Mouse (Mus musculus) adrenal gland, adult 8-10 months (tissue): Measurements from ENCODE around the gene Fam174b. TPM values are rescaled to one million over a fixed set of nuclear protein-coding genes. Genes with fewer than 3 reads are reported as not detected.

Experiments
- DNase-seq: peaks from one replicate; pipeline ENCODE4 v3.0.0; 2022
- total RNA-seq, 4 experiments: library from RNA; stranded (reverse); gene quantifications; 2 replicates each; pipeline ENCODE4 v1.2.4; 2022

The Fam174b gene
- 10 to 100 TPM; 13.3 to 15.8 (median 14.3) TPM for total RNA-seq

DNA sequence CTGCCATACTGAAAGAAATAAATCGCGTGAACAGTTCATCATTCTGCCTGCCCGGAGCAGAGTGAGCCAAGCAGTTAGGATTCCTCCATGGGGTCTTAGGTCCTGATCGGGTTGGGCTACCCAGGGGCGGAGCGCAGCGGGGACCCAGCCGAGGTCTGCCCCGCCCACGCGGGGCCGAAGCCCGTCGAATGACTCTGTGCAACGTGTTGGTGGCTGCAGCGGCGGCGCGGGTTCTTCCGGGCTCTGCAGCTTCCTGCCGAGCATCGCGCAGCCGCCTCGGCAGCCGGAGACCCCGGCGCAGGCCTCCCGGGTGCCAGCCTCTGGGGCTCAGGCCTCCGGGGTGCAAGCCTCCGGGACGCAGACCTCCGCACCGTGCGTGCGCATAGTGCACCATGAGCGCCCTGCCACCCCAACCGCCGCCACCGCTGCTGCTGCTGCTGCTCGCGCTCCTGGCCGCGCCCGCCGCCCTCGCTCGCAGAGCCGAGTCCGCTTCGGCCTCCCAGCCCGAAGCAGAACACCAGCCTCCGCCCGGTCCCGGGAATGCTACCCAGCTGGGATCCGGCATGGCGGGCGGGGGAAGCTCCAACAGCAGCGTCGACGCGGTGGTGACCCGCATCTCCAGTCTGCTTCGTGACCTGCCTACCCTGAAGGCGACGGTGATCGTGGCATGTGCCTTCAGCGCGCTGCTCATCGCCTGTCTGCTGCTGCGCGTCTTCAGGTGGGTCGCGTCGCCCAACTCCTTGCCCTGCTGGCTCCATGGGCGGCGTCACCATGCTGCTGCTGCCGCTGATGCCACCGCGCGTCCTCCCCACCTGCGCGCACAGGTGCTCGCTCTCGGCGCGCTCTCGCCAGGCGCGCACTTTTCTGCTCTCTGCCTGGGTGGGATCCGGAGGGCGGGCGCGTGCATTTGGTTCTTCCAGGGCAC lies at the start of gene Fam174b:
Gene Fam174b, plus strand, starts transcription at position 192 of the 925 bp plus-strand sequence.
- DNase-seq: peak; percentile 40

DNA sequence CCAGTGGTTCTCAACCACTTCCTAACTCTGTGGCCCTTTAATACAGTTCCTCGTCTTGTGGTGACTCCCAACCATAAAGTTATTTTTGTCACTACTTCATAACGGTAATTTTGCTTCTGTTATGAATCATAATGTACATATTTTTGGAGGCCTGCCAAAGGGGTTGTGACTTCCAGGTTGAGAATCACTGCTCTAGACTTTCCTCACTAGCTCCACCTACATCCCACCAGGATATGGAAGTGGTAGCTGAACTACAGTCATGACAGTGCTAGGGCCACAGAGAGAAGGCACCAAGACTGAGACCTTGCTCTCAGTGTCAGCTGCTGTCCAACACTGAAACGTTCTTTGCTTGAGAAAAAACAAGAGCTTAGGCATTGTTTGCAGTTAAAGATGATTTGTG lies 43.0 kb upstream of the Fam174b start:
- DNase-seq: no peak

DNA sequence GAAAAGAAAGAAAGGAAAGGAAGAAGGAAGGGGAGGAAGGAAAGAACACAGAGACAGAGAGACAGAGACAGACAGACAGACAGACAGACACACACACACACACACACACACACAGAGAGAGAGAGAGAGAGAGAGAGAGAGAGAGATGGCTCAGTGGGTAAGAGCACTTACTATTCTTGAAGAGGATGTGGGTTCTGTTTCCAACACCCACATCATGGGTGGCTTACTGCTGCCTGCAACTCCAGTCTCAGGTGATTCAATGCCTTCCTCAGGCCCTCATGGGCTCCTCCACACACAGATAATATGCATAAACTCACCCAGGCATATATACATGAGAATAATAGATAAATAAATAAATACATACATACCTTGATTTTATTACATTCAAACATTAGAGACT lies 35.8 kb upstream of the Fam174b start:
- no peak for DNase-seq

DNA sequence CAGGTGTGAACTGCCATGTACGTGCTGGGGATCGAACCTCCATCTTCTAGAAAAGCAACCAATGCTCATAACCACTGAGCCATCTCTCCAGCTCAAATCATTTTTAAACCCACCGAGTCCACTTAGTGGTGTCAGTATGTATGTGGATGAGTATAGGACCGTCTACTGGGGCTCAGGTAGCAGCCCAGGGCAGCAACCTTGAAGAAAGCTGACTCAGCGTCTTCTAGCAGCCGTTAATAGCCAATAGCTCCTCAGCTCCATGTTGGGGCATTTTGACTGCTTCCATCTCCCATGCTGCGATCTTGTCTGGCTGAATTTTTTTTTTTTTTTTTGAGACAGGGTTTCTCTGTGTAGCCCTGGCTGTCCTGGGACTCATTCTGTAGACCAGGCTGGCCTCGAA lies 26.6 kb upstream of the Fam174b start:
- no peak for DNase-seq

DNA sequence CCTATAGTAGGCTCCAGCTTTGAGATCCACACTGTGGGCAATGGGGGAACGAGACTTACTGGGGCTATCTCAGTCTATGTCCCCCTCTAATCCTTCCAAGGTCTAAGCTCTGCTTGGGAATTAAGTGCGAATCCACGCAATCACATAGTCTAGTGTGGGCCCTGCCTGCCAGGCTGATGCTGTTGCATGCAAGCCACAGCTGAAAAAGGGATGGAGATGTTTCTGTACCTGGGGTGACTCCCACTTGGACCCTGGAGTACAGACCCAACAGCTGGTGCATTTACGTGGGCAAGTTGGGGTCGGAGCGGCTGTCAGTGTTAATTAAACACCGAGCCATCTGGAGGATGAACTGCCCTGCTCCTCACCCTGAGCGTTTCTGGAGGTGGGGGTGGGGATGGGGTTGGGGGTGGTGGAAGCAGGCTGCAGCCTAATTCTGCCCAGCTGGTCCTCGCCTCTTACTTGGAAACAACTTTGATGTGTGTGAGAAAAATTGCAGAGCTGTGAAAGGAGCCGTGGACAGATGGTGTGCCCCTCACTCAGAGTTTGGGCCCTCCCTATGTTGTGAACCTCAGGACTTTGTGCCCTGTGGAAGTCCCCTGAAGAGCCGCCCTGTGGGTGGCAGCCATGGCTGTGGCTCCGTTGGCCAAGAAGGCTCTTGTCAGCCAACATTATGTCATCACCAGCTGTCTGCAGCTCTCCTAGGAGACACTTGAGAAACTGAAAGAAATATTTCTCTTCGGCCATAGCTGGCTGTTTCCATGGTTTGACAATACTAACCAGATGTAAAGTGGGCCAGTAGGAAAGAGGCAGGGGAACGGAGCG lies 24.0 kb upstream of the Fam174b start:
- no peak for DNase-seq

DNA sequence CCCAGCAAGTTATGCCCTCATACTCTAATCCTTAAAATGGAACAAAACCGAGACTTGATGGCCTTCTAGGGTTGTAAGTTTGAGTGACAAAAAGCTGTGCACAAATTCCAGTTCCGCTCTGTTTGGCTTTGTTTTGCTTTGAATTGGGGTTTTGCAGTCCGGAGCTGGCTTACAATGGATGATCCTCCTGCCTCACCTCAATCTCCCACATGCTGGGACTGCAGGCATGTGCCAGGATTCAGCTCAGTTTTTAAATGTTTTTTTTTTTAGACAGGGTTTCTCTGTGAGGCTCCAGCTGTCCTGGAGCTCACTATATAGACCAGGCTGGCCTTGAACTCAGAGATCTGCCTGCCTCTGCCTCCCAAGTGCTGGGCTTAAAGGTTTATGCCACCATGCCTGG lies 23.3 kb upstream of the Fam174b start:
- DNase-seq: no peak

DNA sequence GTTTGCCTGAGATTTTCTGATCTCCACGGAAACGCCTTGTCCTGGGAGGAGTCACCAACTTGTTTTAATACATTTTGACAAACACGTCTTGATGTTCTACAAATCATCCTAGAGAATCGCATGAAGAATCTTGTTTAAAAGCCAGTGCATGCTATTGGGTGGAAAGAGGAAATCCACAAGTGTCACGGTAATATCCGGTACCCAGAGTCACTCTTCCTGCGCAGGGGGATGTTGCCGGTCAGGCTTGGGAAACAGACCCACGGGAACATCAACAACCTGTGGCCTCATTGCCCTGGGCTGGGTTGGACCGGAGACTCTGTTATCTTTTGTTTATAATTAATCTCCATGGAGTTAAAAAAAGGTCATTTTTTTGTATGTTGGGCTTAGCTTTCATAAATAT lies 22.1 kb upstream of the Fam174b start:
- peak; percentile 31 for DNase-seq

DNA sequence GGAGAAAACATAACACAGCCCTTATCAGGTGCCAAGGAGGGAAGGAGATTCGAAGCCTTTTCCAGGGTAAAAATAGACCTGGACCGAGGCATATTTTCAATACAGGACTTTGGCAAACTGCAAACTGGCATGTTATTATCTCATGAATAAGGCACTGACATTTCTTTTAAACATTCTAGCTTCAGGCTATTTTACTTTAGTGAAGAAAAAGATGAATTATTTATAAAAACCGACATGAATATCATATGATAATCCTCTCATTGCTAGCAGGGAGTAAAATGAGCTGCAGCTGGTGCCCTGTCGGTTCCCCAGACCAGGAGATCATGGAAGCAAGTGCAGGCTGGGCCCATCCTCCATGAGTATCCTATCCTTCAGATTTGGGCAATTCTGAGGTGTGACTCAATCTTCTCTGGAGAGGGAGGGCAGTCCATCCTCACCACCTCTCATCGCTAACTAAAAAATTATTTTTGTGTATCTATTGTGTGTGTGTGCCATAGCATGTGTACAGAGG lies 21.6 kb upstream of the Fam174b start:
- no peak for DNase-seq

DNA sequence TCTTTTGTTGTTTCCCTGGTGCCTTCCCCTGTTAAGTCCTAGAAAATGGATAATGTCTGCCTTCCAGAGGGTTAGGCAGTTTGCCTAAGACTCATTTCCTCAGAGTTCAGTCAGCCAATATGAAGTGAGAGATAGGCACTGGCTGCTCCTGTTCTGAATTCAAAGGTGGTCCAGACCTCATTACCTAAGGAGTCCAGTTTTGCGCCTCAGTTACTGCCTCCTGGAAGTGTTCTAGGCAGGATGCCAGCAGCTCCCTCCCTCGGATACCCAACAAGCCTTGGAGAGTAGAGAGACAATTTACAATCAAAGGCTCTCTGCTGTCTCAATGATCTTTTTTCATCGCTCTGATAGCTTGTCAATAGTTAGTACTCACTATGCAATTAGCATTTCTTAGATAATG lies 19.1 kb upstream of the Fam174b start:
- no peak for DNase-seq

DNA sequence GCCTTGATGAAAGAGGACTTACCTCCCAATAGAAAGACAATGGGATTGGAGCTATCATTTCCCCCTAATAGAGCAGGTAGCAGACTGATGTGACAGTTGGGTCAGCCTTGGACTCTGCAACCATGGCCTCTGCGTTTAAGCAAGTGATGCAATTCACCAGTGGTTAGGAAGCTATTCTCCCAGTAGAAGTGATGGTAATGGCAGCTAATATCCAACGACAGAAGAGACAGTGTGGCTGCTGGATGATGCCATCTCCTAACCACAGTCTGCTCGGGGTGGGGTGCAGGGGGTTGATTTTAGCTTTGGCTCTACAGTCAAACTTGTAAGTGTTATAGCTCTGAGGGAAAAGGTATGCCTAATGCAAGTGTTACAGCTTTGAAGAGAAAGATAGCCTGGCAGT lies 18.3 kb upstream of the Fam174b start:
- DNase-seq: no peak

DNA sequence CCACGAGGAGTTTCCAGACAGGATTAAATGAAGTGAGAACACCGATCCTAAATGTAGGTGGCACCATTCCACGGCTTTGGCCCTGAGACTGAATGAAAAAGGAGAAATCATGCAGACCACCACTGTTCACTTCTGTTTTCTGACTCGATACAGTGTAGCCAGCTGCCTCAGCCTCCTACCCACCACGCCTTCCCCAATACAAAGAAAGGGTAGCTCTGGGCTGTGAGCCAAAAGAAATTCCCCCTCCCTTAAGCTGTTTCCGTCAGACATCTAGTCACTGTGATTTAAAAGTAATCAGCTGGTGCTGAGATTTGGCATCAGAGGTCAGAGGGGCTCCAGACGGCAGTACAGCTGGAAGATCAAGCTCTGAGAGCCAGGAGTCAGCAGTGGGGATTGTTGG lies 10.2 kb upstream of the Fam174b start:
- no peak for DNase-seq

DNA sequence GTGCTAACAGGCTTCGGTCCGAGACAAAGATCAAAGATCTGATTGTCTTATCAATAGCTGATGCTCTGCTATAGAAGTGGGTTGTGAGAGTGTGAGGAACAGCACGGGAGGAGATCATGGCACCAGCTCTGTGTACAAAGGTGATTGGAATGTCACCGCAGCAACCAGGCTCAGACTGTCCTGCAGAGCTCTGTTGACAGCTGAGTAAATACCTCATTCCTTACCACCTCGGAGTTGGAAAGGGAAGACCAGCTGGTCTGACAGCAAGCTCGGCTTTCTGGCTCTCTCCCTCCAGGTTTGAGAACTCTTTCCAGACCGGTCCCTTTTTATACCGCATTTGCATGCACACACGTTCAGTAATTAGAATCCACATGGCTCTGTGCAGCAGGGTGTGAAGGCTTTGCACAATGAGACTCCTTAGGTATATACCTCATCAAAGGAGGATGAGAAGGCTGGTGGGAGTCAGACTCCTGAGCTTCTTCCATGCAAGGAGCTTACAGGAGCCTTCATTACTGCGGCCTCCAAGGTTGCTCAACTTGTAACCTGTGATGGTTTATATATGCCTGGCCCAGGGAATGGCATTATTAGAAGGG lies 9.6 kb upstream of the Fam174b start:
- no peak for DNase-seq

DNA sequence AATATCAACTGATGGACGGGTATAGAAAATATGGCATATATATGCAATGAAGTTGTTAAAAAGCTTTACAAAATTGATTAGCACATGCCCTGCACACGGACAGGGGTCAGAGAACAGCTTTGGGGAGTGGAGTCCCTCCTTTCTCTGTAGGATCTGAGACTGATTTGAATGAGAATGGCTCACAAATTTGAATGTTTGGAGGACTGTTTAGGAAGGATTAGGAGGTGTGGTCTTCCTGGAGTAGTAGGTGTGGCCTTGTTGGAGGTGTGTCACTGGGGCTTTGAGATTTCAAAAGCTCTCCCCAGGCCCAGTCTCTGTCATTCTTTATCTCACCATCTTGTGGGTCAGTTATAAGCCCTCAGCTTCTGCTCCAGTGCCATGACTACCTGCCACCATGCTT lies 4.1 kb upstream of the Fam174b start:
- DNase-seq: no peak

DNA sequence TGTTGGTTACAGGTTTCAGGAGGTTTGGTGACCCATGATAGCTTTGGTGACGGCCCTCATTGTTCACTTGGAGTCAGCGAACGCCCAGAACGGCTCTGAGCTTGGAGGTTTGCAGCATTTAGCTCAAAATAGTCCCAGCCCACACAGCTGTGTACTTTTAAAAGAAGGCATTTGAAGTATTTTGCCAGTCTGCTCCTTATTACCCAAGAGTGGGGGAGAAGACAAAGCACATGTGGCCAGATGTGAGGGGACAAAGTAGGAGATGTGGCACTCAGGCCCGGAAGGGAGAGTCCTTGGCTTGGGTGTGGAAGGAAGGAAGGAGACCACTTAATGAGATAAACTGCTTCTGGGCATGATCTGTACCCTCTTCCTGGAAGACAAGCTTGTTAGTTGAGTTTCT lies 1.3 kb downstream of the Fam174b start:
- DNase-seq: no peak

DNA sequence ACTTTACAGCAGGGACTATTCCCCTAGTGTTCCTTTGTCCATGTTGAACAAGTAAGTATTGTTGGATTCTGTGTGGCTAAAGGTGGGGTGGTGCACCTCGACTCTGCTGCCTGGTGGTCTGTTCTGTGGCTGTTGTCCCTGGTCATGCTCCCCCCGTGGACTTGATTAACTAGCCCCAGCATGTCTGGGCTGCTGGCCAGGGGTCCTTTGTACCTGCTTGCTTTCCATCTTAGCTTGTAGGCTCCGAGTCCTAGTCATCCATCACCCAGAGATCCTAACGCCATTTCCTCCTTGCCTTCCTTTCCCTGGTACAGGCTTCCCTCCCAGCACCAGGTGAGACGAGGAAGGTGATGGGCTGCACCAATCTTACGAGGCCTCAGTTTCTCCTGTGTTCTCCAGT lies 1.7 kb downstream of the Fam174b start:
- no peak for DNase-seq

DNA sequence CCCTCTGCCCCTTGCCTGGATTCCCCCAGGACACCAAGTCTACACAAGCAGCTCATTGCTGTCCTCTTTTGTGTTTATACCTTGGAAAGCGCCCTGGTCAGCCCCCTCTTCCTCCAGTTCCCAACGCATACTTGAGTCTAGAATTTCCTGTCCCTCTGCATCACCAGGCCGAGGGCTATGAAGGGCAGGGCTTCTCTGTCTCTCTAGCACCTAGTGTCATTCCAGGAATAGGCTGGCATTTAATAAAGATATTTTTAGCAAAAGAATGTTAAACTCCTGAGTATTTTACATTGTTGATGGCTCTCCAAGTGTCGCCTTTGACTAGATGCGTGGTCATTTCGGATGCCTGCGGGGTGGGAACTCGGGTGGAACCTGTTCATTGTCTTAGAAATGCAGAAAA lies 3.0 kb downstream of the Fam174b start:
- no peak for DNase-seq

DNA sequence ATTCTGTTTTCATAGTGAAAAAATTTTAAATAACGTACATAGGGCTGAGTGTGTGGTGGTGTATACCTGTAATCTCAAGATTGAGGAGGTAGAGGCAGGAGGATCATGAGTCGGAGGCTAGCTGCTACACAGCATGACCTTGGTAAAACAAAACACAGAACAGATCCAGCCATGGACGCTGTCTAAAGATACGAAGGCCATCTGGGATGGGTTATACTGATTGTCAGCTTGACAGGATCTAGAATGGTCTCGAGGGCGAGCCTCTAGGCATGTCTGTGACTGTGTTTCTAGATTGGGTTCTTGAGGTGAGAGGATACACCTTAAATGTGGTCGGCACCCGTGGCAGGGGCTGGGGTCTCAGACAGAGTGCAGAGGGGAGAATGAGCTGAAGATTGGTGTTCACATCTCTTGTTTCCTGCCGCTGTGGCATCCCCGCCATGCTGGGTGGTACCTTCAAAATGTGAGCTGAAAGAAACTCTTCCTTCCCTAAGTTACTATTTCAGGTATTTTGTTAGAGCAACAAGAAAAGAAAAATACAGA lies 3.8 kb downstream of the Fam174b start:
- no peak for DNase-seq

DNA sequence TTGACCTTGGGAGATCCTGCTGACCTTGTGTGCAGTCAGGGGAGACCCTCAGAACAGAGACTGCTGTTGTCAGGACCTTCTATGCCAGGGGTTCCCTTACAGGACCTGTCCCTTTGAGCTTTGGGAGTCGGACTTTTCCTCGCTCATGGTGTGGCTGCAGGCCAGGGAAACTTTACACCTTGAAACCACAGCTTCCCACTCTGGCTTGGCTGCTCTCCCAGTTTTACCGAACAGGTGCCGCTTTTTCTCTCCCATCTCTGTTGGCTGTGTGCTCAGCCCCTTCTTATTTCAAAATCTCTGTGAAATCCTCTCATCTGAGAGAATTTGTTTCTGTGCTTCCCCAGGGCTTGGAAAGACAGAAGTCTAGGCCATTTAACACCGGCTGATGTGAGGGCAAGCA lies 5.8 kb downstream of the Fam174b start:
- no peak for DNase-seq

DNA sequence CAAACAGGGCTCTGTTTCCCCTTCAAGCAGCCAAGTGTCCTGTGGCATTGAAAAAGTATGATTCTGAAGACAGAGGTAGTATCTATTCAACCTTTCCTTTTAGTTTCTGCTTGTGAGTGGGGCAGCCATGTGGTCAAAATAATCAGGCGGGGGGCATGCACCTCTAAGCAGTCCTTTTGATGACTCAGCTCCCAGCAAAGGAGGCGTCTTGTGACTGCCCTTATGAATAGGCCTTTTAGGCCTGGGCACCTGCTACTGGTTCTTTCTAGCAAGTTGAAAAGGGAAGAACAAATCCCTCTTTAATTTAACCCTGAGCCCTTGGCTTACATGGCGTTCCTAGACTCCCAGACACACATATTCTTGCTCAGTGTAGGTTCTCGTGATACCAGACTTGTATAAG lies 6.7 kb downstream of the Fam174b start:
- no peak for DNase-seq

DNA sequence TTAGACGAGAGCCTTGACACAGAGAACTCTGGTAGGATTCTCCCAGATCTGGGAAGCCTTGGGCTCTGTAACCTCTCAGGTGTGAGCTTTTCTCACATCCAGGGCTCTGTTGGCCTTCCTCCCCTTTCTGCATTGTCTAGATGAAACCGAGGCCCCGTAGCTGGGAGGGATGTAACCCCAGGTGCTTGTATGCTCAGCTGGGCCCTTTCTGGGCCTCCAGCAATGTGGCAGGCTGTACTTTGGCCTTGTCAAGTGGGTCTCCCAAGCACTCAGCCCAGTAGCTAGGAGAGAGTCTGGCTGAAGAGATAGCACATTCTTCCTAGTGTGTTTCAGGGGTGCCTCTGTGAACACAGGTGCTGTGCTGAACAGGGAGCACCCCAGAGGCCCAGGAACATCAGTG lies 7.4 kb downstream of the Fam174b start:
- no peak for DNase-seq

DNA sequence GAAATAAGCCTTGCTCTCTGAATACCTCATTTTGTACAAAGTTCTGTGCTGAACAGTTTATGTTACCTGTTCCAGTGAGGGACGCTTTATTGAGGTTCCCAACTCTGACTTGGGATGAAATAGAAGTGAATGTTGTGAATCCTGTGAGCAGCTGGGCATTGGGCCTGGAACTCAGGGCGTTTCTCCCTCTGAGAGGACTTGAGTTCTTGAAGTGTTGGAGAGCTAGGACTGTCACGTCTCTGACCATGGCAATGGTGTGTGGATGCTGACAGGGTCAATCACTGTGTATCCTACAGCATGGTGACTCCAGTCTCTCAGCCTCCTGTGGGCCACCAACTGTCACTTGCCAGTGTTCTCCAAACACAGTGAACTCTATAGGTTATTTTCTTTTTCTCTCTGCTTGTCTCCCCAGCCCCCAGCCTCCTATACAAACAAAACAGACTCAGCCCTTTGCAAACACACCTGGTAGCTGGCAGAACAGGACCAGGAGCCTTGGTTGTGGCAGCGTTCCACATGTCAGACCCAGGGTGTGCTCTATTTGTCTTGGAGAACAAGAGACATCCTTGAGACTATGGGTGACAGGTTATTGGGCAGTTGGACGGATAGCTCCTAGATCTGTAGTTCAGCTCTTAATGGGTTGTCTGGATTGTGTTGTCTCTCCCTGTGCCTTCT lies 8.5 kb downstream of the Fam174b start:
- no peak for DNase-seq

DNA sequence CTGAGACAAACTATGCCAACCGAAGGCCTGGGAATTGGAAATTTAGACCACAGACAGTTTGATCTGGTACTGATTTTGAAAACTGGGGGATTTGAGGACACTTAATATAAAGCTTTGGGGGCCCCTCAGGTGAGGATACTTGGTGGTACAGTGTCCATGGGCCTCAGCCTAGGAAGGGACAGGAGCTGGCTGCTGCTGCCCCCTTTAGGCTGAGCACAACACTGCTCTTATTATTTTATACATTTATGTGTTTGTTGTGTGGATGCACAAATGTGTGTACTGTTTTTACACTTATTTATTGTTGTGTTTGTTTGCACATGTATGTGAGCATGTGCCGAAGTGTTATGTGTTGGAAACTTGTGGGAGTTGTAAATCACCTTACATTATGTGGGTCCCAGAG lies 9.2 kb downstream of the Fam174b start:
- DNase-seq: no peak
